Mouse (Mus musculus): ENCODE measurements around the gene Yeats2. TPM values are rescaled to one million over a fixed set of nuclear protein-coding genes. Genes with fewer than 3 reads are reported as not detected.
A peak's percentile ranks its signal among the peaks of the same experiment; 100 is the strongest.
"Not testable (repeated sequence)": the region's sequence is repeated elsewhere in the genome, so short reads cannot be mapped to it uniquely, and the experiment has no call there.

The Yeats2 gene
- 24.2 and 25.0 TPM in 2 replicates for polyA plus RNA-seq (2012; rRNA removed)

DNA sequence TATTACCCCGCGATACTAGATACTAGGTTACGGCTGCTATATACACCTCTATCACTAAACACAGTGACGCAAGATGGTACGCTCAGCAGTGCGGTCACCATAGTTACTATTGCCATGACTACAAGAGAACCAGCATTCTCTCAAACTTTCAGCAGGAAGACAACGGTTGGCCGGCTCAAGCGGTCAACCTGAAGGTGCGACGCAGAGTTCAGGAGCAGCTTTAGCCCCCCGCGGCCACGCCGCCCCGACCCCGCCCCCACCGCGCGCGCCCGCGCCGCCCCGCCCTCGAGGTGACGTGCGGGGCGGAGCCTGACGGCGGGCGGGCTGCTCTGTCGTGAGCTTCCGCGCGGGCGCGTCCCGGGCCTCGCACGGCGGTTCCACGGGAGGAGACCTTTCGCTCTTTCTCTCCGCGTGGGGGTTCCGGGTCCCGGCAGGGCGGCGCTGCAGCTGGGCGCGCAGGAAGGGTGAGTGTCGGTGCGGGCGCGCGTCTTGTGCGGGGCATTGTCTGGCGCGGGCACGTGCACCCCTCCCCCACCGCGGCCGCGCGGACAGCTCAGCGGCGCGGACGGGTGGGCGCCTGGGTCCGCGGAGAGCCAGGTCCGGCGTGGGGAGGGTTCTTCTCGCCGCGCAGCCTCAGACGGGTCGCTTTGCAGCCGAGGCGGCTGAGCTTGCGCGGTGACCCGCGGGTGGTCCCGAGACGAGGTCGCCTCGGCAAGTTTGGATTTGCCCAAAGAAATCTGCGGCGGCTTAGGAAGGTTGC lies at the start of gene Yeats2:
Gene Yeats2, plus strand, starts transcription at position 292 of the 760 bp plus-strand sequence.
- DNase-seq (ENCODE audit: low spot score), result peak; percentile 81

DNA sequence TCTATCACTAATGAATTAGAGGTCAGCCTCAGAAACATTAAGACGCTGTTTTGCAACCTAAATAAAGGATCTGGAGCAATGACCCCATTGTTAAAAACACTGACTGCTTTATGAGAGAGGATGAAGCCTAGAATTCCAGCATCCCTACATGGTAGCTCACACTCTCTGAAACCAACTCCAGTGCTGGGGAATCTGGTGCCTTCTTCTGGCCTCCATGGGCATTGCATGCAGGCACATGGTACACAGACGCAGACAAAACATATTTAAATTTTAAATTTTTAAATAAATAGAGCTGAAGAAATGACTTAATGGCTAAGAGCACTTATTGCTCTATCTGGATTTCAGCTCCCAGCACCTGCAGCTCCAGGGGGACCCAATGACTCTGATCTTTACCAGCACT lies 44.9 kb upstream of the Yeats2 start:
- DNase-seq (ENCODE audit: low spot score), result no peak

DNA sequence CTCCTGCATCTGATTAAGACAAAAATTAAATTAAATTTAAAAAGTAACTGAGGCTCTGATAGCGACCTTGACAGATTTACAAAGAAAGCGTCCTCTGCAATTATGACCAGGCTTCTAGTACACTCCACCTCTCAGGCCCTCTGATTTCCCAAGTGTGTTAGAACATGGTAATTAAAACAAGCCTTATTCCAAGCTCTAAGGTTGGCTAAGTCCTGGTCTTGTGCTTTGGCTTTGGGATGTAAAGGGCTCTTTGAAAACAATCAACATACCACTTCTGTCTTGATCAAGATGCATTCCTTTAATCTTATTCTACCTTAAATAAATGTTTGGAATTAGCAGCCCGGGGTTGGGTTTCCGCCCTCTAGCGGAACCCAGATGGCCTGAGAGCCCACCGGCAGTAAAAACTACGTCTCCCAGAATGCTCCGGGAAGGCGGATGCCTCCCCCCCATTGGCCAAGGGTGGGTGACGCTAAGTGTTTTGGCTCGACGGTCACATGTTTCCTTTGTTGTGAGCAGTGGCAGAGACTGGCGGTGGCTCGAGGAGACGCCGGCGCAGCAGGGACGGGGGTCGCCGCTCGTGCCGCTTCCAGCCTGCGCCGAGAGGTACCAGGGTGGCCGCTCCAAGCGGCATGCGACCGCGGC lies 43.7 kb upstream of the Yeats2 start, which contains the start of gene Klhl24:
Gene Klhl24, plus strand, starts transcription at position 474 of the 642 bp plus-strand sequence.
- DNase-seq (ENCODE audit: low spot score), result peak; percentile 77

GRCm38 (mm10) chr16:20097711-20098374 lies 43.0 kb upstream of the Yeats2 start:
- DNase-seq (ENCODE audit: low spot score), result peak; percentile 94

- no peak for DNase-seq (ENCODE audit: low spot score)
Observed at GRCm38 (mm10) chr16:20098375-20098727, 42.5 kb upstream of the Yeats2 start.

- DNase-seq (ENCODE audit: low spot score), result no peak
Observed at GRCm38 (mm10) chr16:20098866-20099629, 41.8 kb upstream of the Yeats2 start.

DNA sequence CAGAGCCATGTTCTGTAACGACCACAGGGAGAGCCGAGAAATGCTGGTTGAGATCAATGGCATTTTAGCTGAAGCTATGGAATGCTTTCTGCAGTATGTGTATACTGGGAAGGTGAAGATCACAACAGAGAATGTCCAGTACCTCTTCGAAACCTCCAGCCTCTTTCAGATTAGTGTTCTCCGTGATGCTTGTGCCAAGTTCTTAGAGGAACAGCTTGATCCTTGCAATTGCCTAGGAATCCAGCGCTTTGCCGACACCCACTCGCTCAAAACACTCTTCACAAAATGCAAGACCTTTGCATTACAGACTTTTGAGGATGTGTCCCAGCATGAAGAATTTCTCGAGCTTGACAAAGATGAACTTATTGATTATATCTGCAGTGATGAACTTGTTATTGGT lies 33.9 kb upstream of the Yeats2 start:
- DNase-seq (ENCODE audit: low spot score), result no peak

DNA sequence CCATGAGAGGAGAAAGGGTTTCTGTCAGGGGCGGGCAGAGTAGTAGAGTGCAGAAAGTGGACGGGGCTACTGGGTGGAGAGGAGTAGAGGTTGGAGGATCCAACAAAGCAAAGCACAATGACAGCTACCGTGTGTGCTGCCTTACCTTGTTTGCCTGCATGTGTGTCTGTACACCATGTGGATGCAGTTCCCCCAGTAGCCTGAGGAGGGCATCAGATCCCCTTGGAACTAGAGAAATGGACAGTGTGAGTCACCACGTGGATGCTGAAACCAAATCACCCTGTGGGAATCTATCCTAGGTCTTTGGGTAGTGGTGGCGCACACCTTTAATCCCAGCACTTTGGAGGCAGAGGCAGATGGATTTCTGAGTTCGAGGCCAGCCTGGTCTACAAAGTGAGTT lies 31.9 kb upstream of the Yeats2 start:
- no peak for DNase-seq (ENCODE audit: low spot score)

DNA sequence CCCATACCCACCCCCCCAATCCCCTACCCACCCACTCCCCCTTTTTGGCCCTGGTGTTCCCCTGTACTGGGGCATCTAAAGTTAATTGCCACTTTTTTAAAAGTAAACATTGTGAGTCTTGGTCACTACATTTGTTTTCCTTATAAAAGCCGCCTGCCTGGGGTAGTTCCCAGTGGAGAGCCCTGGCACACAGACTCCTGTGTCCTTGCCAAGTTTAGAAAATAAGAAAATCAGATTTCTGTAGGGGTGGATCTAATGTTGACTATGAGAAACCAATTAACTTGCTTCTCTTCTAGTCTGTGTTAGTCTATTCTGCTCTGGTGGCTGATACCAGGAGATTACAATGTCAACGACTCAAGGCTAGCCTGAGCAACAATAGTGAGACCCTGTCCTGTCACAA lies 28.2 kb upstream of the Yeats2 start:
- DNase-seq (ENCODE audit: low spot score), result no peak

DNA sequence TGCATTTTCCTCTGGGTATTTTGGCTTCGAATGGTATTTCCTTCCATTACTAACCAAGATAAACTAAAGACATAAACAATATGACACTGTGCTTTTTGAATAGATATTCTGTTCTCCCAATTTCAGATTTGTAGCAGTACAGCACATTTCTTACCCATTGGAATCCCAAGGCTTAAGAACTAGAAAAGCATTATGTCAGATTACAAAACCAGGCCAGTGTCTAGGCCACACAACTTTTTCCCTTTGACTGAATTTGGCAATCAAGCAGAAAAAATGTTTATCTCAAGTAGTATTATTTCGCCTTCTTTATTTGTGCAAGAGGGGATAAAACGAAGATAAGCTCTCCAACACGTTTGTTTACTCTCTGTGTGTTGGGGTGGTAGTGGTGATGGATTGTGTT lies 24.8 kb upstream of the Yeats2 start:
- DNase-seq (ENCODE audit: low spot score), result no peak

DNA sequence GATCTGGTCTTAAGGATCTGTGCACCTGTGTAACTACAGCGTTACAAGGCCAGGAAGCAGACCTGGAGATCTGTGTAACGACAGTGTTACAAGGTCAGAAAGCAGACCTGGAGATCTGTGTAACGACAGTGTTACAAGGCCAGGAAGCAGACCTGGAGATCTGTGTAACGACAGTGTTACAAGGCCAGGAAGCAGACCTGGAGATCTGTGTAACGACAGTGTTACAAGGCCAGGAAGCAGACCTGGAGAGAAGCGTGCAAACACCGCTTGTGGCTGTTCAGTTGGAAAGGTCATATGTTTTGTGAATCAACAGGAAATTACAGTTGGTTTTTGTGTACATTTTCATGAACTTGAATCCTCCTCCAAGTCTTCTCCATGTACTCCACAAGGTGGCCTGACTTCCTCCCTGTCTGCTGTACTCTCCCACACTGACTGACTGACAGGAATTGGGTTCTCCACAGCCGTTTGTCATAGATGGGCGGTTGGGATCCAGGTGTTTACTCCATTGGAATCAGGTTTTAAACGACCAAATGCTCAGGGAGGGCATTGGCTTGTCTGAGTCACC lies 14.5 kb upstream of the Yeats2 start:
- not testable (repeated sequence) for DNase-seq (ENCODE audit: low spot score)

DNA sequence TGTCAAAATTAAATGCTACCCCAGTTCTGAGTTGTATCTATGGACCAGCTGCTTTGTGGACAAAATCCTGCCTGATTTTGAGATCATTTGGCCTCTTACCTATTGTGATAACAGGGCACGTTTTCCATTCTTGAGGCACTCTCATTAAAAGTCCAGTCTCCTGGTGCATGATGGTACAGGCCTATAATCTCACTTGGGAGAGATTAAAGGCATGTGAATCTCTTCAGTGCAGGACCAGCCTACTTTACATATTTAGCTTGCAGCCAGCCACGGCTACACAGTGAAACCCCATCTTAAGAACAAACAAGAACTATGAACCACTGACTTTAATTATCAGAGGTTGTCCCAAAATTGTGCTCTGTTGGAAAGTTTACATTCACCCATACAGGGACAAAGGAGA lies 10.5 kb upstream of the Yeats2 start:
- no peak for DNase-seq (ENCODE audit: low spot score)

DNA sequence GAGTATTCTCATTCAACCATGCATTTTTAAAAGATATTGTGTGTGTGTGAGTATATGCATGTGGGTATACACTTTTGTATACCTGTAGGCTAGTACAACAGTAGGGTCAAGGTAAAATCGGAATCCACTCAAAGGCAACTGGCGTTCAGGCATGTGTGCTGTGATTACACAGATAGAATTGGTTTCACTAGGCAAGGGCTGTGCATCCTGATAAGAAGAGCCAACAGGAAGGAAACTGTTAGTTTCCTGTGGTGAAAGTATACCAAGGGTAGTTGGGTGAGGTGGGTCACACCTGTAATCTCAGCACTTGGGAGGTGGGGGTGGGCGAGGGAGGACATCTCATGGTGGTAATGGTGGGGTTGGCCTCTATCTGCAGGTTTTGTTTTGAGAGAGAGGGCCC lies 3.7 kb downstream of the Yeats2 start:
- DNase-seq (ENCODE audit: low spot score), result no peak

DNA sequence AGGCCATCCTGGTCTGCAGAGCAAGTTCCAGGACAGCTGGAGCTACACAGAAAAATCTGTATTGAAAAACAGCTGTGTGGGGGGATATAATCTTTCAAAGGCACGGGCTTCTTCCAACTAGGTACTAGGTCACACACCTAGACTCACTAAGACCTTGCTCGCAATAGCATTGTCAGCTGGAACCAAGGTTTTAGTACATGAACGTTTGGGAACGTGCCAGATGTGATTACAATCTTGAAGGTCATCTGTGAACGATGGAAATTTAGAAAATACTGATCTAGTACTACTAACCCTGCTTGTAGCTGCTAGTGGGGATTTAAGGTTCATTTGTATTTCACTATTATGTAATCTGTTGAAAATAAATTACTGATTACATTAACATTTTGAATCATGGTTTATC lies 11.1 kb downstream of the Yeats2 start:
- no peak for DNase-seq (ENCODE audit: low spot score)

- no peak for DNase-seq (ENCODE audit: low spot score)
Observed at GRCm38 (mm10) chr16:20153742-20154141, 12.9 kb downstream of the Yeats2 start.

DNA sequence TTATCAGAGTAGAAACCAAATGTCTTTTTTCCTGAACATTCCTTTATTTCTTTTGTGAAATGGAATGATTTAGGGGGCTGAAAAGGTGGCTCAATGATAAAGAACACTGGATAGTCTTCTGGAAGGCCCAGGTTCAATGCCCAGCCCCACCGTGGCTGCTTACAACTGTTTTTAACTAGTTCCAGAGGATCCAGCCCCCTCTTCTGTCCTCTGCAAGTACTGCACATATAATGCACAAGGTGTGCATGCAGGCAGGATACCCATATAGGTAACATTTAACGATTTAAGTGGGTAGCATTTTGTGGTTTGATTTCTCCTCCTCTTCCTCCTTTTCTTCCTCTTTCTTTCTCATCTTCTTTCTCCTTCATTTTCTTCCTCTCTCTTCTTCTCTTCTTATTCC lies 19.3 kb downstream of the Yeats2 start:
- DNase-seq (ENCODE audit: low spot score), result no peak

DNA sequence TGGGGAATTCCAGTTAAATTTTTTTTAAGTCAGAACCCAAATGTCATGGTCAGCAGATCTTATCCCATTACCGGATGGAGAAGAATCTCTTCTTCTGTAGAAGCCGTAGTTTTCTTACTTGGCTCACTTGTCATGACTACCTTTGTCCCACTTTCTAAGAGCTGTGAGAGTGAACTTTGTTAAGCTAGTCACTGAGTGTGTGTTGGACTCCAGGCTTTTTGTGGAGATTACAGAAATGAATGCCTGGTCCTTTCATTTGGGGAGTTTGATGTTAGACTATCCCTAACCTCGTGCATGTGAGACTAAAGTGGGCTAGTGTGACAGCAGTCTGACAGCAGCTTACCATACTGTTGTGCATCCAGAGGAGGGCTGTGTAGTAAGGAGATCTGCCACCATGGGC lies 28.2 kb downstream of the Yeats2 start:
- no peak for DNase-seq (ENCODE audit: low spot score)

GRCm38 (mm10) chr16:20169471-20170106 lies 28.7 kb downstream of the Yeats2 start:
- no peak for DNase-seq (ENCODE audit: low spot score)

DNA sequence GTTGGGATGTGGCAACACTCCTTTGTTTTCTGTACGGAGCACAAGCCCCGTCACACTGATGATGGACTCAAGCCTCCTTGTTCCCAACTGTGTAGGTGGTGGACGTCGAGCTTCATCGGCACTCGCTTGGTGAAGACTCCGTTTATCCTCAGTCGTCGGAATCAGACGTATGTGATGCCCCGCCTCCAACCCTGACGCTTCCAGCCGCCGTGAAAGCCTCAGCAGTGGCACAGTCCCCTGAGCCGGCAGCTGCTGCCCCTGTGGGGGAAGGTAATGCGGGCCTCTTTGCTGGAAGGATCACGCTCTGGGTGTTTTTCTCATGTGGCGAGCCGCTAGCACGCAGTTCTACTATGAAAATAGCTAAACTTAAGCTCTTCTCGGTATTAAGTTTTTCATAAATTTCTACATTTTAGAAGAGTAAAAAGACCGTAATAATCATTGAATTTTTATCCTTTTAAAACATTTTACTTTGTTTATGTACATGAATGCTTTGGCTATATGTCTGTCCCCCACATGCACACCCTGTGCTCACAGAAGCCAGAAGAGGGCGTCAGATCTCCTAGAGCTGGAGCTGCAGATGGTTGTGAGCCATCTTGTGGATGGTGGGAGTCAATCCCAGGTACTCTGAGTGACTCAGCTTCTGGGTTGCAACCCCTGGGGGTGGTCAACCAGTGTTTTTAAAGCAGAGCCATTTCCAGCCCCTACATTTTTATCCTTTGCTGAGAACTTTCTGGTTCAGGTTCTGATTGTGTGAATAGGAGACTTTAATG lies 38.7 kb downstream of the Yeats2 start:
- no peak for DNase-seq (ENCODE audit: low spot score)

DNA sequence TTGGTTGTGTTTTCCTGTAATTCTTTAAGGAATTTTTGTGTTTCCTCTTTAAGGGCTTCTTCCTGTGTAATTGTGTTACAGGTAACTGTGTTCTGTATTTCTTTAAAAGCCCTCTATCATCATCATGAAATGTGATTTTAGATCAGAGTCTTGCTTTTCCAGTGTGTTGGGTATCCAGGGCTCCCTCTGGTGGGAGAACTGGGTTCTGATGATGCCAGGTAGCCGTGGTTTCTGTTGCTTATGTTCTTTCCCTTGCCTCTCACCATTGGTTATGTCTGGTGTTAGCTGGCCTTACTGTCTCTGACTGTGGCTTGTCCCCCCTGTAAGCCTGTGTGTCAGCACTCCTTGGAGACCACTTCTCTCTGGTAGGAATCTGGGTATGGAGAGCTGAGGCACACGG lies 44.5 kb downstream of the Yeats2 start:
- DNase-seq (ENCODE audit: low spot score), result no peak

Data from urinary bladder, adult 2 months (tissue).